Mouse (Mus musculus) liver, postnatal 0 days (tissue): Measurements from ENCODE around the gene Ache. TPM values are rescaled to one million over a fixed set of nuclear protein-coding genes. Genes with fewer than 3 reads are reported as not detected.

Experiments used
- ATAC-seq: fragments of 200-750 bp; cut with Nextera tagmentation; 2 replicates; pipeline ENCODE4 v1.8.0; 2017; ENCODE audit warnings: mild to moderate bottlenecking, moderate library complexity
- DNase-seq: peaks from one replicate; pipeline ENCODE4 v3.0.0-alpha.2; 2016
- H3K27ac ChIP-seq: fragments of 300-500 bp; sonication (generic); 2 replicates; pipeline ENCODE4 v1.5.1; 2014; ENCODE audit warnings: antibody characterized with exemption, moderate library complexity, mild to moderate bottlenecking, low read depth
- H3K27me3 ChIP-seq: fragments of 300-500 bp; sonication (generic); 2 replicates; pipeline ENCODE4 v1.6.1; 2014; ENCODE audit warnings: low read length, control low read depth, mixed read lengths; ENCODE audit not compliant: insufficient read depth
- H3K36me3 ChIP-seq: fragments of 300-500 bp; sonication (generic); replicated peaks from 2 replicates; pipeline ENCODE4 v1.6.1; 2014; ENCODE audit warnings: mild to moderate bottlenecking, control low read depth, low read length, moderate library complexity, mixed read lengths; ENCODE audit not compliant: insufficient read depth
- H3K4me1 ChIP-seq: fragments of 300-500 bp; sonication (generic); 2 replicates; pipeline ENCODE4 v1.6.1; 2014; ENCODE audit warnings: antibody characterized with exemption, mild to moderate bottlenecking, control low read depth; ENCODE audit not compliant: insufficient read depth
- H3K4me2 ChIP-seq: fragments of 300-500 bp; sonication (generic); 2 replicates; pipeline ENCODE4 v1.6.1; 2014; ENCODE audit warnings: low read depth, mild to moderate bottlenecking, low read length, moderate library complexity, mixed read lengths
- H3K4me3 ChIP-seq: fragments of 300-500 bp; sonication (generic); 2 replicates; pipeline ENCODE4 v1.5.1; 2014; ENCODE audit warnings: low read depth, low read length
- H3K9ac ChIP-seq: fragments of 300-500 bp; sonication (generic); replicated peaks from 2 replicates; pipeline ENCODE4 v1.6.1; 2014; ENCODE audit warnings: mild to moderate bottlenecking, moderate library complexity
- H3K9me3 ChIP-seq: fragments of 300-500 bp; sonication (generic); 2 replicates; pipeline ENCODE4 v1.6.1; 2016; ENCODE audit warnings: mild to moderate bottlenecking, control low read depth, low read length, mixed read lengths
- CTCF ChIP-seq: sonication (generic); IDR thresholded peaks from 2 replicates; pipeline ENCODE4 v1.5.1; 2016; ENCODE audit warnings: antibody characterized with exemption, low read depth
- EP300 ChIP-seq: IDR thresholded peaks from 2 replicates; pipeline ENCODE4 v1.6.1; 2016; ENCODE audit warnings: antibody characterized with exemption, low read depth, mild to moderate bottlenecking
- WGBS: fragments of 180-500 bp; shearing (Covaris S2); extraction: QIAGEN DNeasy Blood & Tissue Kit; methylation state at CpG from one replicate; pipeline ENCODE4 v1.1.7; 2014; ENCODE audit not compliant: insufficient replicate concordance; 5-methylcytosine and 5-hydroxymethylcytosine counted together
- polyA plus RNA-seq: library from polyadenylated mRNA; unstranded; fragments of >200 nt; fragmentation: Nextera tagmentation; extraction: Ambion mirVana; gene quantifications from 2 replicates; pipeline ENCODE4 v1.2.1, GENCODE M21; 2015

Ache gene
- polyA plus RNA-seq, 1 experiment from 2014 or later: 11.1 TPM

- no peaks in the 10 kb centered on the region for H3K9me3 ChIP-seq
- 54% methylated on average over 5 of the region's 5 CpGs for WGBS
- no peaks in the 10 kb centered on the region for H3K36me3 ChIP-seq
- ATAC-seq: no peak
- H3K27ac ChIP-seq: no peak overlapping the region
- H3K4me1 ChIP-seq: peaks cover 16% of the 10 kb centered on the region
- peaks cover 30% of the 10 kb centered on the region for H3K27me3 ChIP-seq
- no peak overlapping the region for H3K4me3 ChIP-seq
- H3K4me2 ChIP-seq: no peak overlapping the region
- no peak overlapping the region for H3K9ac ChIP-seq
- DNase-seq: peak; percentile 81
- TF ChIP-seq CTCF (peak; percentile 91), EP300 (no peak)
Observed at GRCm38 (mm10) chr5:137285045-137285444, 2.3 kb upstream of the Ache start.

DNA sequence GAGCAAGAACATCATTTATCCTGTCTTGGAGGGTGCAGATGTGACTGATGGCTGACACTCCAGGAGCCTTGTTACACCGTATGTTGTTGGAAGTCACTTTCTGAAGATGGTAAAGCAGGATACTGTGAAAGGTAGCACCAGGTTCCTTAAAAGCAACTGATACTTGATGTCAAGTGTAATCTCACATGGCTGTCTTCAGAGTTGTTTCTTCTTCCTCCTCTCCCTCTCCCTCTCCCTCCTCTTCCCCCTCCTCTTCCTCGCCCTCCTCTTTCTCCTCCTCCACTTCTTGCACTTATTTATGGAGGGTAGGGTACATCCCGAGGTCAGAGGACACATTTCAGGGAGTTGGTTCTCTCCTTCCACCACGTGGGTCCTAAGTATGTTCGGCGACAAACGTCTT lies 1.3 kb upstream of the Ache start:
- 38% methylated on average over 7 of the region's 7 CpGs for WGBS
- H3K36me3 ChIP-seq: no peaks in the 10 kb centered on the region
- no peak overlapping the region for H3K4me3 ChIP-seq
- no peak overlapping the region for H3K4me2 ChIP-seq
- peaks cover 31% of the 10 kb centered on the region for H3K27me3 ChIP-seq
- H3K9me3 ChIP-seq: no peaks in the 10 kb centered on the region
- no peak overlapping the region for H3K9ac ChIP-seq
- H3K27ac ChIP-seq: no peak overlapping the region
- DNase-seq: no peak
- TF ChIP-seq CTCF (no peak), EP300 (no peak)
- peaks cover 18% of the 10 kb centered on the region for H3K4me1 ChIP-seq
- ATAC-seq: no peak

GRCm38 (mm10) chr5:137286655-137287031 lies 676 bp upstream of the Ache start:
- Histone ChIP-seq H3K4me3 (peak overlapping the region; percentile 62), H3K9ac (no peak overlapping the region), H3K4me2 (peak overlapping the region; percentile 99), H3K27me3 (peaks cover 31% of the 10 kb centered on the region), H3K4me1 (peaks cover 19% of the 10 kb centered on the region), H3K36me3 (no peaks in the 10 kb centered on the region), H3K9me3 (no peaks in the 10 kb centered on the region), H3K27ac (no peak overlapping the region)
- DNase-seq: peak; percentile 93
- TF ChIP-seq EP300 (no peak), CTCF (peak; percentile 95)
- under 1% methylated on average over 14 of the region's 16 CpGs for WGBS
- no peak for ATAC-seq

DNA sequence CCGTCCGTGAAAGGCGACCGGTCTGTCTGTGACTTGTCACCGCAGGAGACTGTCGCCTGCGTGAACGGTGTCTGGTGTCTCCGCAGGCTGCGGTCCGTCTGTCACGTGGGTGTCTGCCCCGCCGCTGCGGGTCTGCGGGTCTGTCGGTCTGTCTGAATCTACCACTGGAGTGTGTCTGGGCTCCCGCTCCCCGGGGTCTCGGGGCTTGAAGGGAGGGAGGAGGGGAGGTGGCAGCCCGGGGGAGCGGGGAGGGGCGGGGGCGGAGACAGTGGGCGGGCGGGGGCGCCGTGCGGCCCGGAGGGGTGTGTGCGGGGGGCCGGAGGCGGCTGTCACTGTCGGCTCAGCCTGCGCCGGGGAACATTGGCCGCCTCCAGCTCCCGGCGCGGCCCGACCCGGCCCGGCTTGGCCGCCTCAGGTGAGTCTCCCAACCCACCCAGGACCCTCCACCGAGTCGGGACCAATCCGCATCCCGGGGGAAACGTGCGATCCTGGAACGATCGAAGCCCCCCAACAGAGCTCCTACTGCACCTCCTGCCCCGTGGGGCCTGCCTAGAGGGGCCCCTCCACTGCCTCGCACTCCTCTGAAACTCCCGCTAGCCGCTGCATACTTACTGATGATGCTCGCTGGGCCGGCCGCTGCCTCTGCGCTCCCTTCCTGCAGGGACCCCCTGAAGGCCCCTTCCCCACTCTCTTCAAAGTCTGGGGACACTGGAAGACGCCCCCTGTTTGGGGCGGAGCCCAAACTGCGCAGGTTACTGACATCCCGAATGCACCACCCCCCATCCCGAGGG lies 829 bp downstream of the Ache start:
- H3K36me3 ChIP-seq: no peaks in the 10 kb centered on the region
- peak; percentile 57 for DNase-seq
- peak overlapping the region; percentile 99 for H3K4me2 ChIP-seq
- TF ChIP-seq CTCF: no peak
- no peaks in the 10 kb centered on the region for H3K9me3 ChIP-seq
- peaks cover 31% of the 10 kb centered on the region for H3K27me3 ChIP-seq
- H3K4me1 ChIP-seq: peaks cover 27% of the 10 kb centered on the region
- H3K4me3 ChIP-seq: peak overlapping the region; percentile 62
- H3K9ac ChIP-seq: peak overlapping the region; percentile 83
- peak overlapping the region; percentile 56 for H3K27ac ChIP-seq
- ATAC-seq: no peak
- 1% methylated on average over 61 of the region's 65 CpGs for WGBS

DNA sequence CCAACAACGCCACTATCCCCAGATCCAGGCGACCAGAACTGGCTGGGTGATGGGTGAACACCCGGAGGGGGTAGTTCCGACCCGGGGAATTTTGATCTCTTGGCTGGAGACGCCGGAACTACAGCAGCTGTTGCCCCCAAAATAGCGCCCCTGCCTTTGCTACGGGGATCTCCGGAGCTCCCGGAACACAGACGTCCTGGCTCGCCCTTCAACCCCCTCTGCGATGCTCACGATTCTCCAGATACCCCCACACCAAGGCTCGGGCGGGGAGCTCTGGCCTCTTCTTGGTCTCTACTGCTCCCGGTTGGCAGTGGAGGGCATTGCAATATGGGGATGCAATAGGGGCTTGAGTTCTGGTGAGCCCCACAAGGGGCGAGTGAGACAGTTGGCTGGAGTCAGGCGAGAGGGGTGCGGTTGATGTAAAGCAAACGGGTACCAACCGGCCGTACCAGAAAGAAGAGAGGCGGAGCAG lies 1.7 kb downstream of the Ache start:
- TF ChIP-seq EP300 (no peak), CTCF (peak; percentile 61)
- WGBS: 5% methylated on average over 25 of the region's 25 CpGs
- peak overlapping the region; percentile 99 for H3K27ac ChIP-seq
- H3K9me3 ChIP-seq: no peaks in the 10 kb centered on the region
- peaks cover 31% of the 10 kb centered on the region for H3K27me3 ChIP-seq
- H3K36me3 ChIP-seq: no peaks in the 10 kb centered on the region
- ATAC-seq (peak; percentile 34), DNase-seq (peak; percentile 68)
- peaks cover 35% of the 10 kb centered on the region for H3K4me1 ChIP-seq
- peak overlapping the region; percentile 99 for H3K4me2 ChIP-seq
- peak overlapping the region; percentile 62 for H3K4me3 ChIP-seq
- H3K9ac ChIP-seq: peak overlapping the region; percentile 83

- Histone ChIP-seq H3K36me3 (no peaks in the 10 kb centered on the region), H3K4me2 (peak overlapping the region; percentile 99), H3K4me3 (peak overlapping the region; percentile 62), H3K27me3 (peaks cover 31% of the 10 kb centered on the region), H3K4me1 (peaks cover 40% of the 10 kb centered on the region), H3K27ac (peak overlapping the region; percentile 99), H3K9me3 (no peaks in the 10 kb centered on the region), H3K9ac (peak overlapping the region; percentile 83)
- TF ChIP-seq CTCF: no peak
- peak; percentile 96 for TF ChIP-seq EP300
- ATAC-seq: peak; percentile 69
- 39% methylated on average over 13 of the region's 13 CpGs for WGBS
- peak; percentile 83 for DNase-seq
Observed at GRCm38 (mm10) chr5:137289591-137290365, 2.5 kb downstream of the Ache start.
